20 mouse cellular contexts compared by ENCODE assay signal in the genomic region with DNA sequence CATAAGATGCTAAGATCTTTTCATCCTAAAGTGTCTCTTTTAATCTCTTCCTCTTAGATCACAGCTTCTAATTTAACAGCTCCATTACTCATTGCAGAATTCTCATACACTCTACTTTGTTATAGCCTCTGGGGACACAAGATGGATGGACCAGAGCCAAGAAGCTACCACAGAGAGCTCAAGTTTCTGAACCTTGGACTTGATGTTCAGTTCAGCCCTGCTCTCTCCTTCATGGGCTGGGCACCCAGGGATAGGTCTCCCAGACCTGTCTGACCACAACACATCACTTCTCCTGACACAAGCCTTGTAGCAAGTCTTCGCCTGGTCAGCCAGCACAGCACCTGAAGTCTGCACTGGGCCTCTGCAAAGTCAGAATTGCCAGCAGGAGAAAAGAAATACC. TPM values are rescaled to one million over a fixed set of nuclear protein-coding genes. Genes with fewer than 3 reads are reported as not detected.
DNase-seq lines count a peak whose midpoint lies in the region; ATAC-seq and TF ChIP-seq lines count a peak whose summit lies in the region.
"Had no signal": no experiment of that assay in that cellular context is flagged by ENCODE, and none has a peak within 500 bp of the region (broad histone marks: within the 10 kb centered on the region; RNA-seq: fewer than 3 reads in every experiment).

No protein-coding gene starts in this region.

- H3ac ChIP-seq in myocyte (ENCODE audit: control insufficient read depth, insufficient read length): no peak overlapping the region

- H3K36me3 ChIP-seq in kidney, embryonic 14.5 days (ENCODE audit: control insufficient read depth, insufficient read depth, low read length): peaks cover 84% of the 10 kb centered on the region
- H3K36me3 ChIP-seq in myocyte (ENCODE audit: control insufficient read depth, insufficient read depth): peaks cover 42% of the 10 kb centered on the region

- POLR2A ChIA-PET in Patski (lab: Charles Lee): interaction anchor here (1.0 kb wide), 1 partner anchor 49 kb away, joined by 3 read pairs; no protein-coding TSS in a partner anchor

- CTCF ChIA-PET in Patski (lab: Charles Lee): interaction anchor here (1.0 to 1.8 kb wide), 3 partner anchors 8 to 37 kb away, joined by 3 to 6 read pairs (median 6); no protein-coding TSS in a partner anchor

- 96% methylated on average over 1 of the region's 1 CpGs for whole genome bisulfite sequencing in kidney, embryonic 14.5 days

- TF ChIP-seq POLR2A in myocyte (IDR thresholded peaks at IDR 0.05; ENCODE audit: insufficient read length, low read depth): no peak

- peak; percentile 49 for DNase-seq in kidney, adult 9 months
- DNase-seq in 3T3-L1 (ENCODE audit: low read depth, low spot score): peak; percentile 70
- DNase-seq in Patski (ENCODE audit: low read depth, low spot score): no peak
- DNase-seq in thymus, postnatal 25 days: no peak
- DNase-seq in right cerebral cortex, postnatal 4 days: no peak
- DNase-seq: adrenal gland, adult 2 months; adrenal gland, postnatal 25 days; cerebellum, adult 18-20 months; cerebellum, adult 9-11 months; cerebellum, postnatal 36 days; forebrain, postnatal 0 days; gastrocnemius, postnatal 14 days; heart, postnatal 36 days had no signal

- in situ Hi-C loops in Patski (cut with MboI; ENCODE audit: low pct_unique_long_range_greater_than_20kb): no loop called here

- no peak overlapping the region for H3K4me3 ChIP-seq in kidney, embryonic 14.5 days (ENCODE audit: low read length)
- H3K4me3 ChIP-seq in myocyte: no peak overlapping the region
- H3K4me3 ChIP-seq: embryonic facial prominence, embryonic 10.5 days; forebrain, embryonic 13.5 days; heart, embryonic 13.5 days; hindbrain, embryonic 15.5 days had no signal

- no peak overlapping the region for H3K9ac ChIP-seq in kidney, embryonic 14.5 days (ENCODE audit: low read depth, low read length)
- H3K9ac ChIP-seq: forebrain, embryonic 13.5 days; forebrain, postnatal 0 days; heart, embryonic 13.5 days; hindbrain, embryonic 15.5 days had no signal

- H3K4me1 ChIP-seq in kidney, embryonic 14.5 days (ENCODE audit: control insufficient read depth, insufficient read depth, low read length): no peaks in the 10 kb centered on the region
- H3K4me1 ChIP-seq: embryonic facial prominence, embryonic 10.5 days; forebrain, embryonic 13.5 days; hindbrain, embryonic 15.5 days had no signal

- no peak for TF ChIP-seq CTCF in Patski (IDR thresholded peaks at IDR 0.05)

- H3K27me3 ChIP-seq in kidney, embryonic 14.5 days (ENCODE audit: control insufficient read depth, insufficient read depth, low read length): no peaks in the 10 kb centered on the region
- no peaks in the 10 kb centered on the region for H3K27me3 ChIP-seq in Patski
- no peaks in the 10 kb centered on the region for H3K27me3 ChIP-seq in myocyte (ENCODE audit: control insufficient read depth, insufficient read depth, insufficient read length)
- H3K27me3 ChIP-seq: forebrain, embryonic 13.5 days; heart, embryonic 13.5 days; hindbrain, embryonic 15.5 days had no signal

- H3K9me3 ChIP-seq in kidney, embryonic 14.5 days (ENCODE audit: control insufficient read depth, low read length): no peaks in the 10 kb centered on the region
- H3K9me3 ChIP-seq: embryonic facial prominence, embryonic 10.5 days; forebrain, embryonic 13.5 days; heart, embryonic 13.5 days; hindbrain, embryonic 15.5 days had no signal

- no peak overlapping the region for H3K4me2 ChIP-seq in kidney, embryonic 14.5 days (replicated peaks; ENCODE audit: low read depth, low read length)
- H3K4me2 ChIP-seq in myocyte (ENCODE audit: low read depth): peak overlapping the region; percentile 23
- H3K4me2 ChIP-seq: forebrain, embryonic 13.5 days; heart, embryonic 13.5 days; hindbrain, embryonic 15.5 days had no signal

- H3K79me2 ChIP-seq in myocyte (ENCODE audit: control insufficient read depth, insufficient read depth): no peaks in the 10 kb centered on the region

- no peak for ATAC-seq in kidney, embryonic 14.5 days (ENCODE audit: low FRiP score, low TSS enrichment)
- ATAC-seq in Patski: peak; percentile 15
- ATAC-seq: forebrain, embryonic 13.5 days; forebrain, postnatal 0 days had no signal

- no peak overlapping the region for H3K27ac ChIP-seq in kidney, embryonic 14.5 days (ENCODE audit: low read depth, low read length)
- H3K27ac ChIP-seq: embryonic facial prominence, embryonic 10.5 days; forebrain, embryonic 13.5 days; heart, embryonic 13.5 days; hindbrain, embryonic 15.5 days had no signal

TF ChIP-seq in myocyte, 11 proteins besides CTCF, POLR2A, EP300 and RAD21:
- TF ChIP-seq MYOG (IDR thresholded peaks at IDR 0.05; ENCODE audit: control insufficient read depth in 1 of 3, insufficient read depth in 1 of 3, insufficient read length in 2 of 3, low read depth in 2 of 3): no peak
- no peak for TF ChIP-seq TCF12 (IDR thresholded peaks at IDR 0.05; ENCODE audit: insufficient read depth, poor library complexity, severe bottlenecking)
- TF ChIP-seq MAX (IDR thresholded peaks at IDR 0.05; ENCODE audit: low read depth): no peak
- no peak for TF ChIP-seq SRF (IDR thresholded peaks at IDR 0.05; ENCODE audit: control insufficient read depth, insufficient read length, low read depth)
- TF ChIP-seq USF1 (IDR thresholded peaks at IDR 0.05; ENCODE audit: low read depth): no peak
- no peak for TF ChIP-seq E2F4 (IDR thresholded peaks at IDR 0.05; ENCODE audit: insufficient read depth)
- TF ChIP-seq REST (IDR thresholded peaks at IDR 0.05; ENCODE audit: insufficient read depth, insufficient read length): no peak
- no peak for TF ChIP-seq CEBPB (IDR thresholded peaks at IDR 0.05; ENCODE audit: insufficient read depth, poor library complexity, severe bottlenecking)
- TF ChIP-seq TCF3 (IDR thresholded peaks at IDR 0.05; ENCODE audit: insufficient read length, low read depth): no peak

RNA-seq across cellular contexts. Expression of gene Hpx, which starts 14.5 kb away (rescaled TPM):
- 0.14 and 0.34 TPM in 2 replicates for polyA plus RNA-seq in kidney, embryonic 14.5 days (2014; fragmentation: Nextera tagmentation; extraction: Ambion mirVana)
- polyA plus RNA-seq in Patski (2021): 0.54 TPM
- polyA plus RNA-seq in myocyte (2012; fragmentation: generic; extraction: Trizol): 0.18 TPM
- polyA plus RNA-seq: forebrain, embryonic 13.5 days; hindbrain, embryonic 11.5 days had no signal

RNA-seq across cellular contexts. Expression of gene Trim3, which starts 19.0 kb away (rescaled TPM):
- 18.8 and 25.5 TPM in 2 replicates for polyA plus RNA-seq in kidney, embryonic 14.5 days (2014; fragmentation: Nextera tagmentation; extraction: Ambion mirVana)
- polyA plus RNA-seq in Patski (2021): 62.0 TPM
- polyA plus RNA-seq in myocyte (2012; fragmentation: generic; extraction: Trizol): 42.8 TPM

RNA-seq across cellular contexts. Expression of gene Timm10b, which starts 25.5 kb away (rescaled TPM):
- polyA plus RNA-seq in kidney, embryonic 14.5 days (2014; fragmentation: Nextera tagmentation; extraction: Ambion mirVana): 180 and 198 TPM in 2 replicates
- polyA plus RNA-seq in Patski (2021) (47.6 TPM), myocyte (2012; fragmentation: generic; extraction: Trizol) (154 TPM)

RNA-seq across cellular contexts. Expression of gene Arfip2, which starts 25.8 kb away (rescaled TPM):
- polyA plus RNA-seq in kidney, embryonic 14.5 days (2014; fragmentation: Nextera tagmentation; extraction: Ambion mirVana): 88.2 and 94.8 TPM in 2 replicates
- polyA plus RNA-seq in Patski (2021): 87.0 TPM
- 28.4 TPM for polyA plus RNA-seq in myocyte (2012; fragmentation: generic; extraction: Trizol)

RNA-seq across cellular contexts. Expression of gene Gm45799, which starts 26.0 kb away (rescaled TPM):
- polyA plus RNA-seq in kidney, embryonic 14.5 days (2014; fragmentation: Nextera tagmentation; extraction: Ambion mirVana): 23.4 and 24.3 TPM in 2 replicates
- 22.3 TPM for polyA plus RNA-seq in Patski (2021)
- polyA plus RNA-seq in myocyte (2012; fragmentation: generic; extraction: Trizol): 56.6 TPM

Comparison
In these comparisons a context has a peak if more than half of its experiments do, and no peak if none do; other contexts are left out.
1. DNase-seq: peak in kidney, adult 9 months (single experiment) and 3T3-L1 (single experiment); none in Patski (single experiment), thymus, postnatal 25 days (single experiment) and right cerebral cortex, postnatal 4 days (single experiment).